Mouse (Mus musculus): ENCODE results near the gene Dhodh. TPM values are rescaled to one million over a fixed set of nuclear protein-coding genes. Genes with fewer than 3 reads are reported as not detected.

Dhodh gene
- total RNA-seq, 1 experiment = 57.3 TPM

DNA sequence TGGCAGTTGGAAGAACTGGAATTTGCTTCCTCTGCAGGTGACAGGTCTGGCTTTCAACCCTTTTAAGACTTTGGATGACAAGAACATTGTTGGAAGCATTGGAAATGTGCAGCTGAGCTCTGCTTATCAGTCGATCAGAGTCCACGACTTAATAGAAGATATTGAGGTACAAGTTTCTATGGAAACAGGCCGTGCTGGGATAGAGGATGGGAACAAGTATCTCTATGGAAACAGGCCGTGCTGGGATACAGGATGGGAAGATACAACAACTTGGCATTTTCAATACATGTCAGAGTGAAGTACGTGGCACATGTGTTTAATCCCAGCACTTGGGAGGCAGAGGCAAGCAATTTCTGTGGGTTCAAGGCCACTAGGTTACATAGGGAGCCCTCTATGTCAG is 24.0 kb upstream of the Dhodh start:
- in situ Hi-C loops (cut with MboI; ENCODE audit: low sequenced_read_pairs in 2 of 2, unreplicated experiment in 2 of 2) = no loop called here
- Histone ChIP-seq H3K4me3 (ENCODE audit: insufficient read depth in 1 of 2, low read depth in 1 of 2, low read length in 2 of 2, poor library complexity in 1 of 2, severe bottlenecking in 1 of 2) (no peak overlapping the region), H3K9me3 (ENCODE audit: control insufficient read depth, insufficient read depth, low read depth, low read length) (no peaks in the 10 kb centered on the region), H3K9ac (ENCODE audit: insufficient read depth, low read depth, low read length, poor library complexity, severe bottlenecking) (no peak overlapping the region), H3K36me3 (ENCODE audit: control insufficient read depth, insufficient read depth, low read length, poor library complexity, severe bottlenecking) (no peaks in the 10 kb centered on the region), H3K27ac (ENCODE audit: insufficient read depth, low read depth, low read length, poor library complexity, severe bottlenecking) (no peak overlapping the region), H3K4me1 (ENCODE audit: control insufficient read depth in 2 of 2, insufficient read depth in 2 of 2, low read length in 2 of 2, poor library complexity in 1 of 2) (no peaks in the 10 kb centered on the region)
- DNase-seq (ENCODE audit: low read depth, low spot score) = no peak
- TF ChIP-seq HCFC1 (IDR thresholded peaks at IDR 0.05; ENCODE audit: borderline replicate concordance, insufficient read depth, low read length) = no peak
- no peak for TF ChIP-seq MAFK (IDR thresholded peaks at IDR 0.05; ENCODE audit: insufficient read depth, low read depth, low read length)
- TF ChIP-seq CHD2 (IDR thresholded peaks at IDR 0.05; ENCODE audit: low read depth, low read length) = no peak
- no peak for TF ChIP-seq ZNF384 (IDR thresholded peaks at IDR 0.05; ENCODE audit: low read depth, low read length)
- TF ChIP-seq ZC3H11A (IDR thresholded peaks at IDR 0.05; ENCODE audit: borderline replicate concordance, low read depth, low read length) = no peak

DNA sequence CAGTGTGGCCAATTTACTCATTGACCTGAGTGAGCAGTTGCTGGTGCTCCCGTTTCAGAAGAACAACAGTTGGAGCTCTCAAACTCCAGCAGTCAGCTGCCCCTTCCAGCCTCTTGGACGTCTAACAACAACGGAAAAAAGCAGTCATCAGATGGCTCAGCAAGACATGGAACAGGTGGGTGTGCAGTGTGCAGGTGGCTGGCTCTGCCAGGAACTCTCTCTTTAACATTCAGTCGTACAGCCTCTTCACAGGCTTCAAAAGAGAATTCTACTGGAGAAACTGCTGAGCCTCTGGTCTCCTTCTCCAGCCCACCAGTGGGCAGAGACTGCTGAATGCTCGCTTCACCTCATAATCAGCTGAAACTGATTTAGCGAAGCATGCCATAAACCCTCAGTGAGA is 20.2 kb upstream of the Dhodh start:
- in situ Hi-C loops (cut with MboI; ENCODE audit: low sequenced_read_pairs in 2 of 2, unreplicated experiment in 2 of 2) = no loop called here
- no peak overlapping the region for H3K9ac ChIP-seq (ENCODE audit: insufficient read depth, low read depth, low read length, poor library complexity, severe bottlenecking)
- H3K9me3 ChIP-seq (ENCODE audit: control insufficient read depth, insufficient read depth, low read depth, low read length) = no peaks in the 10 kb centered on the region
- no peaks in the 10 kb centered on the region for H3K36me3 ChIP-seq (ENCODE audit: control insufficient read depth, insufficient read depth, low read length, poor library complexity, severe bottlenecking)
- TF ChIP-seq HCFC1 (IDR thresholded peaks at IDR 0.05; ENCODE audit: borderline replicate concordance, insufficient read depth, low read length) (no peak), CHD2 (IDR thresholded peaks at IDR 0.05; ENCODE audit: low read depth, low read length) (no peak), ZC3H11A (IDR thresholded peaks at IDR 0.05; ENCODE audit: borderline replicate concordance, low read depth, low read length) (no peak), MAFK (IDR thresholded peaks at IDR 0.05; ENCODE audit: insufficient read depth, low read depth, low read length) (no peak), ZNF384 (IDR thresholded peaks at IDR 0.05; ENCODE audit: low read depth, low read length) (no peak)
- no peaks in the 10 kb centered on the region for H3K4me1 ChIP-seq (ENCODE audit: control insufficient read depth in 2 of 2, insufficient read depth in 2 of 2, low read length in 2 of 2, poor library complexity in 1 of 2)
- H3K4me3 ChIP-seq (ENCODE audit: insufficient read depth in 1 of 2, low read depth in 1 of 2, low read length in 2 of 2, poor library complexity in 1 of 2, severe bottlenecking in 1 of 2) = no peak overlapping the region
- no peak overlapping the region for H3K27ac ChIP-seq (ENCODE audit: insufficient read depth, low read depth, low read length, poor library complexity, severe bottlenecking)
- no peak for DNase-seq (ENCODE audit: low read depth, low spot score)

DNA sequence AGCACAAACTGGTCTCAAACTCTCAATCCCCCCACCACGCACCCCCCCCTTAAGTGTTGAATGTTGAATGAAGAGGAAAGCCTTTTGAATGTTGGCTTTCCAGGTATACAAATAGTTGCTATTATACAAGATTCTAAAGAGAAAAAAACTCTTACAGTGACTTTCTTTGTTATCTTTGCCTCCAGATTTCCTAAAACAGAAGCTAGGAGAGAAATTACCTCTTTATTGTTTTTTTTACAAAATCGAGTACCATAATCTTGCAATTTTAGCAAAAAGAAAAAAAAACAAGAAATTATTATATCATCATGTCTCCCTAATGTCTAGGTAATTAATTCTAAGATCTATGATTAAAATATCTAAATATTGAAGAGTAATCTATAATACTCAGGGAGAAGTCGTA is 7.1 kb upstream of the Dhodh start:
- DNase-seq (ENCODE audit: low read depth, low spot score) = no peak
- Histone ChIP-seq H3K36me3 (ENCODE audit: control insufficient read depth, insufficient read depth, low read length, poor library complexity, severe bottlenecking) (no peaks in the 10 kb centered on the region), H3K9ac (ENCODE audit: insufficient read depth, low read depth, low read length, poor library complexity, severe bottlenecking) (no peak overlapping the region), H3K9me3 (ENCODE audit: control insufficient read depth, insufficient read depth, low read depth, low read length) (no peaks in the 10 kb centered on the region), H3K4me3 (ENCODE audit: insufficient read depth in 1 of 2, low read depth in 1 of 2, low read length in 2 of 2, poor library complexity in 1 of 2, severe bottlenecking in 1 of 2) (no peak overlapping the region), H3K27ac (ENCODE audit: insufficient read depth, low read depth, low read length, poor library complexity, severe bottlenecking) (no peak overlapping the region), H3K4me1 (ENCODE audit: control insufficient read depth in 2 of 2, insufficient read depth in 2 of 2, low read length in 2 of 2, poor library complexity in 1 of 2) (peaks cover 0 to 3% of the 10 kb centered on the region in 2 experiments; a peak in 1 of 4 replicates)
- in situ Hi-C loops (cut with MboI; ENCODE audit: low sequenced_read_pairs in 2 of 2, unreplicated experiment in 2 of 2) = no loop called here
- TF ChIP-seq CHD2 (IDR thresholded peaks at IDR 0.05; ENCODE audit: low read depth, low read length) (no peak), ZNF384 (IDR thresholded peaks at IDR 0.05; ENCODE audit: low read depth, low read length) (no peak), MAFK (IDR thresholded peaks at IDR 0.05; ENCODE audit: insufficient read depth, low read depth, low read length) (no peak)

DNA sequence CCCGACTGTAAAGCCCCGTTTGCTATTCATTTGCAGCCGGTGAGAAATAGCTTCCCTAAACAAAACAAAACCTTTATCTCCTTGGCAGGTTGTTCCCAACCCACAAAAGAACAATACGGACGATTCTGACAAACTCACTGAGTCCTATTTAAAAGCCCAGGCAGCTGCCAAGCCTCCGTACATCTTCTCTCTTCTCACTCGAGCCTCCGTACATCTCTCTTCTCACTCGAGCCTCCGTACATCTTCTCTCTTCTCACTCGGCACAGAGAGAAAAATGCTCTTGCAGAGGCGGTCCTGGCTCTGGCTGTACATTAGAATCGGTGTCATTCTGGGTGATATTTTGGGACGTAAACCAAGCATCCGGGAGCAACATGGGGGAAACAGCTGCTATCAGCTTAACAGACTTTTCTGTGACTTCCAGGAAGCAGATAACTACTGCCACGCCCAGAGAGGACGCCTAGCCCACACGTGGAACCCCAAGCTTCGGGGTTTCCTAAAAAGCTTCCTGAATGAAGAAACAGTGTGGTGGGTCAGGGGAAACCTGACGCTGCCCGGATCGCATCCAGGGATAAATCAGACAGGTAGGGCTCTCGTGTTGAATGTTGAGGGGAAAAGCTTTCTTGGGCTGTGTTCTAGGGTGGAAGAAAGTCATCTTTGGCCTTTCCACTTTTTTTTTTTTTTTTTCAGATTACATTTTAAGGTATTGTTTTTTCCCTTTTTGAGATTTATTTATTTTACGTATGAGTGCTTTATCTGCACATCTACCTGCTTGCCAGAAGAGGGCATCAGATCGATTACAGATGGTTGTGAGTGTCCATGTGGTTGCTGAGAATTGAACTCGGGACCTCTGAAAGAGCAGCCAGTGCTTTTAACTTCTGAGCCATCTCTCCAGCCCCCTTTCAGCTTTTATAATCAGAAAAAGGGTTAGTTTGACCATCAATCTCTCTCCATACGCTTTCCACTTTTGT is 6.1 kb upstream of the Dhodh start, which contains the start of gene Pkd1l3:
TSS of gene Pkd1l3 (plus strand) at position 275 of the 968 bp plus-strand sequence.
- TF ChIP-seq HCFC1 (IDR thresholded peaks at IDR 0.05; ENCODE audit: borderline replicate concordance, insufficient read depth, low read length) (no peak), ZC3H11A (IDR thresholded peaks at IDR 0.05; ENCODE audit: borderline replicate concordance, low read depth, low read length) (no peak), CHD2 (IDR thresholded peaks at IDR 0.05; ENCODE audit: low read depth, low read length) (no peak), ZNF384 (IDR thresholded peaks at IDR 0.05; ENCODE audit: low read depth, low read length) (0 out of 2 replicates have a peak, but pooled peaks have one; percentile 33), MAFK (IDR thresholded peaks at IDR 0.05; ENCODE audit: insufficient read depth, low read depth, low read length) (no peak)
- no peaks in the 10 kb centered on the region for H3K9me3 ChIP-seq (ENCODE audit: control insufficient read depth, insufficient read depth, low read depth, low read length)
- in situ Hi-C loops (cut with MboI; ENCODE audit: low sequenced_read_pairs in 2 of 2, unreplicated experiment in 2 of 2) = no loop called here
- H3K9ac ChIP-seq (ENCODE audit: insufficient read depth, low read depth, low read length, poor library complexity, severe bottlenecking) = peak within 1 kb of the TSS; percentile 58
- H3K4me3 ChIP-seq (ENCODE audit: insufficient read depth in 1 of 2, low read depth in 1 of 2, low read length in 2 of 2, poor library complexity in 1 of 2, severe bottlenecking in 1 of 2) = peak within 1 kb of the TSS; percentile 23 to 62; a peak in 3 of 4 replicates
- H3K27ac ChIP-seq (ENCODE audit: insufficient read depth, low read depth, low read length, poor library complexity, severe bottlenecking) = no peak within 1 kb of the TSS
- no peak for DNase-seq (ENCODE audit: low read depth, low spot score)
- no peaks in the 10 kb centered on the region for H3K36me3 ChIP-seq (ENCODE audit: control insufficient read depth, insufficient read depth, low read length, poor library complexity, severe bottlenecking)
- peaks cover 0 to 3% of the 10 kb centered on the region in 2 experiments; a peak in 1 of 4 replicates for H3K4me1 ChIP-seq (ENCODE audit: control insufficient read depth in 2 of 2, insufficient read depth in 2 of 2, low read length in 2 of 2, poor library complexity in 1 of 2)
